Mouse (Mus musculus) hindbrain, embryonic 11.5 days (tissue): Measurements from ENCODE around the gene Kbtbd13. TPM values are rescaled to one million over a fixed set of nuclear protein-coding genes. Genes with fewer than 3 reads are reported as not detected.

Experiments used
- ATAC-seq: fragments of 200-750 bp; cut with Nextera tagmentation; 2 replicates; pipeline ENCODE4 v1.8.0; 2017; ENCODE audit warnings: mild to moderate bottlenecking, moderate TSS enrichment, moderate library complexity; ENCODE audit not compliant: low FRiP score
- DNase-seq: peaks from one replicate; pipeline ENCODE4 v3.0.0-alpha.2; 2015; ENCODE audit warnings: low spot score
- H3K27ac ChIP-seq: fragments of 300-500 bp; sonication (generic); 2 replicates; pipeline ENCODE4 v1.5.1; 2014; ENCODE audit warnings: mild to moderate bottlenecking, low read depth, low read length
- H3K27me3 ChIP-seq: fragments of 300-500 bp; sonication (generic); 2 replicates; pipeline ENCODE4 v1.6.1; 2014; ENCODE audit warnings: mild to moderate bottlenecking, low read length, moderate library complexity, mixed read lengths; ENCODE audit not compliant: control insufficient read depth, insufficient read depth
- H3K36me3 ChIP-seq: fragments of 300-500 bp; sonication (generic); 2 replicates; pipeline ENCODE4 v1.6.1; 2014; ENCODE audit warnings: mild to moderate bottlenecking, low read length, moderate library complexity, mixed read lengths; ENCODE audit not compliant: control insufficient read depth, insufficient read depth
- H3K4me1 ChIP-seq: fragments of 300-500 bp; sonication (generic); replicated peaks from 2 replicates; pipeline ENCODE4 v1.6.1; 2014; ENCODE audit warnings: low read length, mixed read lengths; ENCODE audit not compliant: control insufficient read depth, insufficient read depth
- H3K4me2 ChIP-seq: fragments of 300-500 bp; sonication (generic); replicated peaks from 2 replicates; pipeline ENCODE4 v1.6.1; 2014; ENCODE audit warnings: mild to moderate bottlenecking, low read depth, low read length
- H3K4me3 ChIP-seq: fragments of 300-500 bp; sonication (generic); 2 replicates; pipeline ENCODE4 v1.5.1; 2014; ENCODE audit warnings: low read depth, low read length
- H3K9ac ChIP-seq: fragments of 300-500 bp; sonication (generic); 2 replicates; pipeline ENCODE4 v1.6.1; 2014; ENCODE audit warnings: low read depth, low read length
- H3K9me3 ChIP-seq: fragments of 300-500 bp; sonication (generic); 2 replicates; pipeline ENCODE4 v1.6.1; 2016; ENCODE audit warnings: low read length; ENCODE audit not compliant: control insufficient read depth
- WGBS: fragments of 180-500 bp; shearing (Covaris S2); extraction: QIAGEN DNeasy Blood & Tissue Kit; methylation state at CpG from one replicate; pipeline ENCODE4 v1.1.7; 2014; 5-methylcytosine and 5-hydroxymethylcytosine counted together
- polyA plus RNA-seq: library from polyadenylated mRNA; unstranded; fragments of >200 nt; fragmentation: Nextera tagmentation; extraction: Ambion mirVana; gene quantifications from 2 replicates; pipeline ENCODE4 v1.2.1, GENCODE M21; 2014

Kbtbd13 gene
- polyA plus RNA-seq, 1 experiment from 2014 or later, result not detected

DNA sequence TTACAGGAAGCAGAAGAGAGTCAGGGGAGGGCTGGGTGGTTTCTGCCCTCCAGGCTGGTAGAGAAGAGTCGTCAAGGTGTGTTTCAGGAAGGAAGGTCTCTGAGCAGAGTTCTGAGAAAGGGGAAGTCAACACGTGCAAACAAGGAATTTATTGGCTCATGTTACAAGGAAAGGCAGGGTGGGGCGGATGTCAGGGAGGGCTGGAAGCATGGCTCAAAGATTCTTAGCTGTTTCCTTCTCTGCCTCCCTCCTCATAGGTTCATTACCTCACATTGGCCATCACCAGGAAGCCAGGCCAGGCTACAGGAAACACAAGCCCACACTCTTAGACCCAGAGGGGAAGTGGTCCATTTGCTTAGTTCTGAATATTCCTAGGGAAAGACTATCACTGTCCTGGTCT, 32.9 kb upstream of the Kbtbd13 start:
- H3K4me1 ChIP-seq, result no peaks in the 10 kb centered on the region
- ATAC-seq (no peak), DNase-seq (no peak)
- 40% methylated on average over 3 of the region's 3 CpGs for WGBS
- no peak overlapping the region for H3K4me3 ChIP-seq
- H3K27ac ChIP-seq, result no peak overlapping the region
- H3K36me3 ChIP-seq, result no peaks in the 10 kb centered on the region
- no peak overlapping the region for H3K4me2 ChIP-seq
- no peaks in the 10 kb centered on the region for H3K27me3 ChIP-seq
- no peak overlapping the region for H3K9ac ChIP-seq
- H3K9me3 ChIP-seq, result no peaks in the 10 kb centered on the region

DNA sequence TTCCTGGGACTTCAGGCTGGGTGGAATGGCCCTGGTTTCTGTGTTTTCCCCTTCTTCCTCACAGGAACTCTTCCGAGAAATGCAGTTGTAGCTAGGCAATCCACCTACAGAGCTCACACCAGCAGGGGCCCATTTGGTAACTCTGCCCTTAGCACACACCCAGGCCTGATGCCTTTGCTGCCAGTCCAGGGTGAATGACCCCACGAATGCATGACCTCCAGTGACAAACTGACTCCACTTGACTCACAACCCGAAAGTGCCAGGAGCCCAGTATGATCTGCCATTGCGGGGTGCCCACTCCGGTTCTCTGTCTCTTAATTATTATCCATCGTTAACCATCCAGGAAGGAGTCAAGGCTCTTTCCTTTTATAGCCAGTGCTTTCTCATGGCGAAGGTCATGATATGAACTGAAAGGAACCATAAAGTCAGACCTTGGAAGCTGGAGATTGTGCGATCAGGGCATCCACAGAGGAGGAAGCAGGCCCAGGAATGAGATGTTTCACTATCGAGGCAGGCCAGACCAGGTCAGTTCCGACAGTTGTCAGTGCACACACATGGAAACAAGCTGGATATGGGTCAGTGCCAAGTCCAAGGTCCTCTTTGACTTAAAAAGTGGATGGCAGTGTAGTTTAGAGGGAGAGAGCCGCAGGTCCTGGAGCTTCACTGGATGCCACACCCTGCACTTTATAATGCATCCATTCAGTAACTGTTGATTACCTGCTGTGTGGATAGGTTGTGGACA, 31.5 kb upstream of the Kbtbd13 start, which contains the start of gene Slc51b:
Gene Slc51b, minus strand, starts transcription at position 196 of the 742 bp plus-strand sequence.
- Histone ChIP-seq H3K4me2 (no peak within 1 kb of the TSS), H3K9ac (no peak within 1 kb of the TSS), H3K9me3 (no peaks in the 10 kb centered on the region), H3K27ac (no peak within 1 kb of the TSS), H3K36me3 (no peaks in the 10 kb centered on the region), H3K27me3 (no peaks in the 10 kb centered on the region), H3K4me3 (no peak within 1 kb of the TSS), H3K4me1 (no peaks in the 10 kb centered on the region)
- DNase-seq, result no peak
- 85% methylated on average over 11 of the region's 11 CpGs for WGBS
- ATAC-seq, result no peak

DNA sequence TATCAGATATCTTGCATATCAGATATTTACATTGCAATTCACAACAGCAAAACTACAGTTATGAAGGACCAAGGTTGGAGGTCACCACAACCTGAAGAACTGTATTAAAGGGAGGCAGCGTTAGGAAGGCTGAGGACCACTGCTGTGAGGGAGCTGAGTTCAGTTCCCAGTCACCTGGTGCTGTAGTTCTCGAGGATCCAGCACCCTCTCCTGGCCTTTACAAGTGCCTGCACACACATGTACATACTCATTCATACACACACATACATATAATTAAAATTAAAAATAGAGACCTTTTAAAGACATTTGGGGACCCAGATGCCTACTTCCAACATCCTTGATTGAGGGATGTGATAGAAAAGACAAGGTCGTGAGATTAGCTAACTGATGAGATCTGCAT, 28.2 kb upstream of the Kbtbd13 start:
- WGBS, result 75% methylated on average over 3 of the region's 3 CpGs
- Histone ChIP-seq H3K4me3 (no peak overlapping the region), H3K27ac (no peak overlapping the region), H3K9ac (no peak overlapping the region), H3K27me3 (no peaks in the 10 kb centered on the region), H3K4me2 (no peak overlapping the region), H3K9me3 (no peaks in the 10 kb centered on the region), H3K36me3 (no peaks in the 10 kb centered on the region), H3K4me1 (no peaks in the 10 kb centered on the region)
- DNase-seq (no peak), ATAC-seq (no peak)

DNA sequence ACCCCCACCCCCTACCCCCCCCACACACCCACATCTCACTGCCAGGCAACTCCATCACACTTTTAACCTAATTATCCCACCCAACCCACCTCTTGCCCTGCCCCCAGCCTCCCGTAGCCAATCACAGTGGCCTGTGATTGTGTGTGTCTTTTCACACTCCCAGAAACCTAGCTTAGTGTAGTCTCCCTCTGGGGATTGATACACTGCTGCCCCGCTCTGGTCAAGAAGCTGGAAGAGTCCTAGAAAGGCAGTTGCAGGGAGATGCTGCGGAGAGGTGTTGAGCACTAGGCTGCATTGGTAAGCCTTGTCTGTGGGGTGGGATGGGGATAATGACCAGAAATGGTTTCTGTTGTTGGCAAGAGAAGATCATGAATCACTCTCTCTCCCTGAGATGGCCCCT, 26.3 kb upstream of the Kbtbd13 start:
- Histone ChIP-seq H3K27ac (no peak overlapping the region), H3K9me3 (no peaks in the 10 kb centered on the region), H3K4me2 (no peak overlapping the region), H3K36me3 (no peaks in the 10 kb centered on the region), H3K9ac (no peak overlapping the region), H3K27me3 (no peaks in the 10 kb centered on the region), H3K4me3 (no peak overlapping the region), H3K4me1 (no peaks in the 10 kb centered on the region)
- DNase-seq (no peak), ATAC-seq (no peak)
- 48% methylated on average over 3 of the region's 3 CpGs for WGBS

DNA sequence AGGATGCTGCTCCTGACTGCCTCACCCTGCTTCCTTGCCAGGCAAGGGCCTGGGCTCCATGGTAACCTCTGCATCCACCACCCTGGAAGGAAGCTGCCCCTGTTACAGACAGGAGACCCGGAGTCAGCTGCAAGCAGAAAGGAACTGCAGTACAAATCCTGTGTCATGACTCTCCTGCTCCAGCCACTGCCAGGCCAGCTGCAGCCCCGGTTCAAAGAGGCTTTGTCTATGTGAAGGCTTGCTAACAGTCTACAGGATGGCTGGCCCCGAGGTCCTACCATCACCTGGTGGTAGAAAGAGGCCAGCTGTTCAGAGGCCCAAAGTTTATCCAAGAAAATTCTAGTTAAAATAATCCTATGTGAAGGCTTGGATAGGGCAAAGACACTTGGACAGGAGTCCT, 19.9 kb upstream of the Kbtbd13 start:
- no peak for ATAC-seq

DNA sequence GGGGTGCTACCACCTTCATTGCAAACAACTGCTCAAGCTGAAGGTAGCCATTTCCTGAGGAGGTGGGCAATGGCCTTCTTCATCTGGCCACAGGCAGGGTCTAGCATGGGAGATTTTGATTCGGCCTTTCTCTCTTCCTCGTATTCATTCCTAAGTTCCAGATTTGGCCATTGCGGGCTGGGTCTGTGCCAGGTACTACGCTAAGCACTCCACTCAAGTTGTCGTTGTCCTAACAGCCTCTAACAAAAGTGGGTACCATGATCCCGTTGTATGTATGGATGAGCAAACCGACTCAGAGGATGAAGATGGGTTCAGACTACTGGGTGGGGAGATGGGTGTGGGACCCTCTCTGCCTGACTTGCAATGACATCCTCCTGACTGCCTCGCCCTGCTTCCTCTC, 18.9 kb upstream of the Kbtbd13 start:
- H3K4me3 ChIP-seq, result no peak overlapping the region
- no peaks in the 10 kb centered on the region for H3K36me3 ChIP-seq
- 97% methylated on average over 8 of the region's 8 CpGs for WGBS
- H3K4me2 ChIP-seq, result no peak overlapping the region
- DNase-seq (no peak), ATAC-seq (no peak)
- H3K9ac ChIP-seq, result no peak overlapping the region
- H3K27me3 ChIP-seq, result no peaks in the 10 kb centered on the region
- H3K27ac ChIP-seq, result no peak overlapping the region
- H3K9me3 ChIP-seq, result no peaks in the 10 kb centered on the region
- no peaks in the 10 kb centered on the region for H3K4me1 ChIP-seq

More for the DNA sequence above, 19.9 kb upstream of the Kbtbd13 start:
- H3K36me3 ChIP-seq, result no peaks in the 10 kb centered on the region
- H3K4me3 ChIP-seq, result no peak overlapping the region
- no peaks in the 10 kb centered on the region for H3K4me1 ChIP-seq
- no peak overlapping the region for H3K4me2 ChIP-seq
- H3K27ac ChIP-seq, result no peak overlapping the region
- H3K27me3 ChIP-seq, result no peaks in the 10 kb centered on the region
- WGBS, result 83% methylated on average over 3 of the region's 3 CpGs
- no peak overlapping the region for H3K9ac ChIP-seq
- DNase-seq, result no peak
- H3K9me3 ChIP-seq, result no peaks in the 10 kb centered on the region

DNA sequence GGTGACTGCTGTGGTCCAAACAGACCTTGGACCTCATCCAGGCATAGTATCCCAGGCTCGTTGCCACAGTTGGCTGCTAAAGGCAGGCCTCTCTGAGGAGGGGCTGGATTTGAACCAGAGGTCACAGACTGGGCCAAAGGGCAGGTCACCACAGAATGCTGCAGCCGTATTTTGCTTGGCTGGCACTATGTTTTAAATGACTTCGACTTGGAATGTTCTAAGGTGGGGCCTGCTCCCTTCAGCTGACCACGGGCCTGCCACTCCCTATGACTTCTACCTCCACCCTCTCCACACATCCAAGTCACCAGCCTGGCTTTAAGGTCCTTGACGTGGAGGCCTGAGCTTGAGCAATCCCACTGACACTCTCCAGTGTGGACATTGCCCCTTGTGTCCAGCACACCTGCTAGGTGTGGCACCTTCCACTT, 17.4 kb upstream of the Kbtbd13 start:
- H3K27ac ChIP-seq, result no peak overlapping the region
- ATAC-seq, result no peak
- no peak for DNase-seq
- H3K36me3 ChIP-seq, result no peaks in the 10 kb centered on the region
- H3K27me3 ChIP-seq, result no peaks in the 10 kb centered on the region
- WGBS, result 63% methylated on average over 5 of the region's 5 CpGs
- no peak overlapping the region for H3K4me2 ChIP-seq
- H3K4me3 ChIP-seq, result no peak overlapping the region
- no peaks in the 10 kb centered on the region for H3K9me3 ChIP-seq
- no peak overlapping the region for H3K9ac ChIP-seq
- no peaks in the 10 kb centered on the region for H3K4me1 ChIP-seq

DNA sequence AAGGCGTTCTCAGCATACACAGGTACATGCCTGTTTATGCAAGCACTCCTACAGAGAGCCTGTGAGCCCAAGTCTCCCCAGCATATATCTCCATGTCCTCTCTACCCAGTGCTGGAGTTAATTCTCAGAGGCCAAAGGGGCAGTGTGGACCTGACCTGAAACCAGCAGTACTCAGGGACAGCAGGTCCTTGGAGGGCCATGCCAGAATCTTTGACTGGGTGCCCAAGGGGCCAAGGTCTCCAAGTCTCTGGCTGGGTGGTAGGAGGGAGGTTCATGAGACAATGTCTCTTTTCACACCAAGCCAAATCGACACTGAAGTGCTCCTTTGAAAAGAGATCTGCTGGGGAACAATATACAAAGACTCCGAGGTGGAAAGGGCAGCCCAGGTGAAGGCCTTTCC, 16.4 kb upstream of the Kbtbd13 start:
- Histone ChIP-seq H3K9me3 (no peaks in the 10 kb centered on the region), H3K27ac (no peak overlapping the region), H3K36me3 (no peaks in the 10 kb centered on the region), H3K4me2 (no peak overlapping the region), H3K4me1 (no peaks in the 10 kb centered on the region), H3K9ac (no peak overlapping the region), H3K4me3 (no peak overlapping the region), H3K27me3 (no peaks in the 10 kb centered on the region)
- DNase-seq (no peak), ATAC-seq (no peak)
- WGBS, result 85% methylated on average over 3 of the region's 3 CpGs

DNA sequence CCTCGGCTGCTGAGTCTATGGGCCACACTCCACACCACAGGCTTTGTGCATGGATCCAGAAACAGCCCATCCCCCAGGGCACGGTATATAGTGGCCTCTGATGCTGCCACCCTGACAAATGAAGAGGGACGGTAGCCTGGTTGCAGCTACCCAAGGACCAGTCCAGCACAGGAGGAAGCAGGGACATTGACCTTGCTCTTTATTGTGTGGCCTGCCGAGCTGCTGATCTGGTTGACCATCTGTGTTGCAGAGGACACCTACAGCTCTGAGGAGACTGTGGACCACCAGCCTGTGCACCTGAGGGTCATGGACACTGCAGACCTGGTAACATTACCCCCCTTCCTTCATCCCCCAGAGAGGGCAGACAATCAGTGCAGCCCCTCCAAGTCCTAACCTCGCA, 15.9 kb upstream of the Kbtbd13 start:
- Histone ChIP-seq H3K27ac (no peak overlapping the region), H3K36me3 (no peaks in the 10 kb centered on the region), H3K27me3 (no peaks in the 10 kb centered on the region), H3K4me2 (no peak overlapping the region), H3K4me3 (no peak overlapping the region), H3K9ac (no peak overlapping the region), H3K9me3 (no peaks in the 10 kb centered on the region), H3K4me1 (no peaks in the 10 kb centered on the region)
- ATAC-seq, result no peak
- DNase-seq, result no peak
- 88% methylated on average over 5 of the region's 5 CpGs for WGBS
